Mouse (Mus musculus): ENCODE measurements at regions not wholly inside any gene's neighbourhood (a gene's known extent, or its start where the extent isn't known, plus 50 kb on each side); places are given as distances from the start of the nearest gene placed in this dataset.

- no peak overlapping the region for H3K27ac ChIP-seq (ENCODE audit: low read depth)
- no peaks in the 10 kb centered on the region for H3K9me3 ChIP-seq (ENCODE audit: low read depth, low read length)
- WGBS = 54% methylated on average over 4 of the region's 4 CpGs
- no peak overlapping the region for H3K4me3 ChIP-seq (ENCODE audit: low read depth, low read length)
- no peak for DNase-seq
- H3K4me1 ChIP-seq (ENCODE audit: insufficient read depth) = no peaks in the 10 kb centered on the region
- no peaks in the 10 kb centered on the region for H3K36me3 ChIP-seq (ENCODE audit: insufficient read depth)
- no peak overlapping the region for H3K4me2 ChIP-seq
- no peak for ATAC-seq (ENCODE audit: insufficient read depth)
- TF ChIP-seq CTCF (IDR thresholded peaks at IDR 0.05; ENCODE audit: low read depth) = no peak
- H3K9ac ChIP-seq = no peak overlapping the region
- no peaks in the 10 kb centered on the region for H3K27me3 ChIP-seq (ENCODE audit: insufficient read depth, low read length)
Measured at GRCm38 (mm10) chr12:97957201-97957600, 302.1 kb downstream of the Galc start.

- no peak for TF ChIP-seq CTCF (IDR thresholded peaks at IDR 0.05; ENCODE audit: low read depth)
- Histone ChIP-seq H3K27ac (ENCODE audit: low read depth) (no peak overlapping the region), H3K36me3 (ENCODE audit: insufficient read depth) (no peaks in the 10 kb centered on the region), H3K9me3 (ENCODE audit: low read depth, low read length) (no peaks in the 10 kb centered on the region), H3K4me3 (ENCODE audit: low read depth, low read length) (no peak overlapping the region), H3K4me1 (ENCODE audit: insufficient read depth) (no peaks in the 10 kb centered on the region), H3K9ac (no peak overlapping the region), H3K4me2 (no peak overlapping the region), H3K27me3 (ENCODE audit: insufficient read depth, low read length) (no peaks in the 10 kb centered on the region)
- DNase-seq = no peak
- WGBS = 33% methylated on average over 3 of the region's 3 CpGs
- peak; percentile 61; the same call in 1 of the 2 replicates for ATAC-seq (ENCODE audit: insufficient read depth)
Measured at GRCm38 (mm10) chr12:97953336-97953735, 305.9 kb downstream of the Galc start.

GRCm38 (mm10) chr12:97952204-97952603 is 307.1 kb downstream of the Galc start:
- no peaks in the 10 kb centered on the region for H3K27me3 ChIP-seq (ENCODE audit: insufficient read depth, low read length)
- H3K4me3 ChIP-seq (ENCODE audit: low read depth, low read length) = no peak overlapping the region
- TF ChIP-seq CTCF (IDR thresholded peaks at IDR 0.05; ENCODE audit: low read depth) = no peak
- H3K4me1 ChIP-seq (ENCODE audit: insufficient read depth) = no peaks in the 10 kb centered on the region
- H3K4me2 ChIP-seq = no peak overlapping the region
- WGBS = 66% methylated on average over 8 of the region's 8 CpGs
- no peaks in the 10 kb centered on the region for H3K36me3 ChIP-seq (ENCODE audit: insufficient read depth)
- no peak for DNase-seq
- H3K9ac ChIP-seq = no peak overlapping the region
- no peak for ATAC-seq (ENCODE audit: insufficient read depth)
- no peak overlapping the region for H3K27ac ChIP-seq (ENCODE audit: low read depth)
- no peaks in the 10 kb centered on the region for H3K9me3 ChIP-seq (ENCODE audit: low read depth, low read length)

GRCm38 (mm10) chr12:97950072-97950471 is 309.2 kb downstream of the Galc start:
- ATAC-seq (ENCODE audit: insufficient read depth) (peak; percentile 58; the same call in 1 of the 2 replicates), DNase-seq (no peak)
- no peak overlapping the region for H3K4me2 ChIP-seq
- no peak for TF ChIP-seq CTCF (IDR thresholded peaks at IDR 0.05; ENCODE audit: low read depth)
- no peaks in the 10 kb centered on the region for H3K27me3 ChIP-seq (ENCODE audit: insufficient read depth, low read length)
- H3K4me3 ChIP-seq (ENCODE audit: low read depth, low read length) = no peak overlapping the region
- no peaks in the 10 kb centered on the region for H3K4me1 ChIP-seq (ENCODE audit: insufficient read depth)
- H3K36me3 ChIP-seq (ENCODE audit: insufficient read depth) = no peaks in the 10 kb centered on the region
- no peak overlapping the region for H3K9ac ChIP-seq
- H3K9me3 ChIP-seq (ENCODE audit: low read depth, low read length) = no peaks in the 10 kb centered on the region
- H3K27ac ChIP-seq (ENCODE audit: low read depth) = no peak overlapping the region
- WGBS = 56% methylated on average over 3 of the region's 3 CpGs

- Histone ChIP-seq H3K36me3 (ENCODE audit: insufficient read depth) (no peaks in the 10 kb centered on the region), H3K9ac (no peak overlapping the region), H3K4me2 (no peak overlapping the region), H3K27ac (ENCODE audit: low read depth) (no peak overlapping the region), H3K27me3 (ENCODE audit: insufficient read depth, low read length) (no peaks in the 10 kb centered on the region), H3K9me3 (ENCODE audit: low read depth, low read length) (no peaks in the 10 kb centered on the region; the same call in 1 of the 2 replicates), H3K4me3 (ENCODE audit: low read depth, low read length) (no peak overlapping the region), H3K4me1 (ENCODE audit: insufficient read depth) (no peaks in the 10 kb centered on the region)
- 64% methylated on average over 8 of the region's 8 CpGs for WGBS
- no peak for DNase-seq
- no peak for ATAC-seq (ENCODE audit: insufficient read depth)
- TF ChIP-seq CTCF (IDR thresholded peaks at IDR 0.05; ENCODE audit: low read depth) = no peak
Measured at GRCm38 (mm10) chr12:97947421-97947820, 311.8 kb downstream of the Galc start.

GRCm38 (mm10) chr12:97938361-97938760 is 320.9 kb downstream of the Galc start:
- Histone ChIP-seq H3K4me2 (no peak overlapping the region), H3K4me1 (ENCODE audit: insufficient read depth) (no peaks in the 10 kb centered on the region), H3K9ac (no peak overlapping the region), H3K27ac (ENCODE audit: low read depth) (no peak overlapping the region), H3K27me3 (ENCODE audit: insufficient read depth, low read length) (no peaks in the 10 kb centered on the region), H3K36me3 (ENCODE audit: insufficient read depth) (no peaks in the 10 kb centered on the region), H3K9me3 (ENCODE audit: low read depth, low read length) (no peaks in the 10 kb centered on the region), H3K4me3 (ENCODE audit: low read depth, low read length) (no peak overlapping the region)
- DNase-seq (no peak), ATAC-seq (ENCODE audit: insufficient read depth) (no peak)
- 50% methylated on average over 5 of the region's 5 CpGs for WGBS
- TF ChIP-seq CTCF (IDR thresholded peaks at IDR 0.05; ENCODE audit: low read depth) = no peak

- Histone ChIP-seq H3K27me3 (ENCODE audit: insufficient read depth, low read length) (no peaks in the 10 kb centered on the region), H3K9me3 (ENCODE audit: low read depth, low read length) (no peaks in the 10 kb centered on the region), H3K4me2 (no peak overlapping the region), H3K9ac (no peak overlapping the region), H3K4me1 (ENCODE audit: insufficient read depth) (no peaks in the 10 kb centered on the region), H3K27ac (ENCODE audit: low read depth) (no peak overlapping the region), H3K36me3 (ENCODE audit: insufficient read depth) (no peaks in the 10 kb centered on the region), H3K4me3 (ENCODE audit: low read depth, low read length) (no peak overlapping the region)
- no peak for ATAC-seq (ENCODE audit: insufficient read depth)
- TF ChIP-seq CTCF (IDR thresholded peaks at IDR 0.05; ENCODE audit: low read depth) = no peak
- DNase-seq = no peak
- WGBS = 69% methylated on average over 5 of the region's 5 CpGs
Measured at GRCm38 (mm10) chr12:97929877-97930276, 329.4 kb downstream of the Galc start.

GRCm38 (mm10) chr12:97927036-97927435 is 332.2 kb downstream of the Galc start:
- no peaks in the 10 kb centered on the region for H3K27me3 ChIP-seq (ENCODE audit: insufficient read depth, low read length)
- ATAC-seq (ENCODE audit: insufficient read depth) = peak; percentile 73; the same call in 1 of the 2 replicates
- H3K27ac ChIP-seq (ENCODE audit: low read depth) = no peak overlapping the region
- DNase-seq = peak; percentile 17
- H3K4me2 ChIP-seq = no peak overlapping the region
- no peaks in the 10 kb centered on the region for H3K36me3 ChIP-seq (ENCODE audit: insufficient read depth)
- WGBS = 85% methylated on average over 1 of the region's 1 CpGs
- no peak overlapping the region for H3K4me3 ChIP-seq (ENCODE audit: low read depth, low read length)
- no peak overlapping the region for H3K9ac ChIP-seq
- TF ChIP-seq CTCF (IDR thresholded peaks at IDR 0.05; ENCODE audit: low read depth) = no peak
- H3K4me1 ChIP-seq (ENCODE audit: insufficient read depth) = no peaks in the 10 kb centered on the region
- H3K9me3 ChIP-seq (ENCODE audit: low read depth, low read length) = no peaks in the 10 kb centered on the region

Measured in lung, embryonic 14.5 days (tissue).